Mouse (Mus musculus) urinary bladder, postnatal 25 days (tissue): ENCODE measurements around the gene Gata2.

Experiments
- DNase-seq: peaks from one replicate; pipeline ENCODE4 v3.0.0; 2022; ENCODE audit warnings: low spot score

Gata2 gene

GRCm38 (mm10) chr6:88196054-88196732 lies 2.5 kb downstream of the Gata2 start:
- no peak for DNase-seq

DNA sequence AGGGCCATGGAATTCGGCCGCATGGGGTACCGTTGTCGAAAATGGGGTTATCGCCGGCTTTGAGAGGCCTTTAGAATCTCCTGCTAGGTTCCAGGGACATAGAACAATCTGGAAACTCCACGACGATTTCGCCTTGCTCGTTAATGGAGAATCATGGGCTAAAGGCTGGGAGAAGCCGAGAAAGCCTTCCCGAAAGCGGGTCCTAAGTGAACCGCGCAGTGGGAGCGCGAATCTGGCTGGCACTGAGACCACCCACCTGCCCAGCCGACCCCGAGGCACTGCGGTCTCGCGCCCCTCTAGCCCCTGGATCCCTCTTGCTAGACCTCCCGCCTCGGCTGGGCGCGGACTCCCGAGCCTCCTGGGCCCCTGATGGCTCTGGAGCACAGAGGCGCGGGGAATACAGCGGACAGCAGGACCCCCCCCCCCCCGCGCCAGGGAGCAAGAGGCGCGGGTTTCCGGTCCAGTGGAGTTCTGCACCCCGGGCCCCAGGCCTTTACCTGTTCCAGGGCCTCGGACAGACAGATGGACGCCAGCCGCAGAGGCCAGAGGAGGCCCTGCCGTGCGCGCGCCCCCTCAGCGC lies 3.1 kb downstream of the Gata2 start:
- no peak for DNase-seq

DNA sequence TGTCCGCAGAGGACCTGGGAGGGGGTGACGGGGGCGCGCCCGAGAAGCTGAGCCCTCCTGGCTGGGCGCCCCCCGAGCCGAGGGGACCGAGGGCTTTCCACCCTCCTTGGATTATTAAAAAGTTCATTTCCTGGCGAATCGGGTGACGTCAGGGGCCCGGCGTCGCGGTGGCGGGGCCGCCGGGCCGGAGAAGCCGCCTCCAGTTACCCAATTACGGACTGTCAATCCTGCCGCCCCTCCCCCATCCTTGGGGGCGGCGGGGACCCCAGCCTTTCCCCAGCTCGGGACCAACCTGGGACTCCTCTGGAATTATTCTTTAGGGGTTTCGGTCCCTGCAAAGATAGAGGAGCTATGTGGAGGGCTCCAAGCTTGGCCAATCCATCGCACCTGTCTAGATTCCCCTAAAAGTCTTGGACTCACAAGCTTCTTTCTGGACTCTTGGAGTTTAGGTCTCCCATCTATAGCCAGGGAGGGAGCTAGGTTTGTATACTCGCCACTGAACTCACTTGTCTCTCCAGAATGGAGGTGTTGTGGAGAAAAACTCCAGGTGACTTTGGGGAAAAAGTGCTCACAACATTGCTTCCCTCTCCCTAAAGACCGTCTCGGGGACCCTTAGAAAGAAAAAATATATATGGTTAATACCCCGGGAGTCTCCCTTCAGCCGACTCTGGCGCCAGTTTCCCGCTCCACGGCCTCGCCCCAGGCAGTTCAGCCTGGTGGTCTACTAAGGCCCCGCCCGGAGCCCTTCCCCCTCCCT lies 3.8 kb downstream of the Gata2 start:
- no peak for DNase-seq

DNA sequence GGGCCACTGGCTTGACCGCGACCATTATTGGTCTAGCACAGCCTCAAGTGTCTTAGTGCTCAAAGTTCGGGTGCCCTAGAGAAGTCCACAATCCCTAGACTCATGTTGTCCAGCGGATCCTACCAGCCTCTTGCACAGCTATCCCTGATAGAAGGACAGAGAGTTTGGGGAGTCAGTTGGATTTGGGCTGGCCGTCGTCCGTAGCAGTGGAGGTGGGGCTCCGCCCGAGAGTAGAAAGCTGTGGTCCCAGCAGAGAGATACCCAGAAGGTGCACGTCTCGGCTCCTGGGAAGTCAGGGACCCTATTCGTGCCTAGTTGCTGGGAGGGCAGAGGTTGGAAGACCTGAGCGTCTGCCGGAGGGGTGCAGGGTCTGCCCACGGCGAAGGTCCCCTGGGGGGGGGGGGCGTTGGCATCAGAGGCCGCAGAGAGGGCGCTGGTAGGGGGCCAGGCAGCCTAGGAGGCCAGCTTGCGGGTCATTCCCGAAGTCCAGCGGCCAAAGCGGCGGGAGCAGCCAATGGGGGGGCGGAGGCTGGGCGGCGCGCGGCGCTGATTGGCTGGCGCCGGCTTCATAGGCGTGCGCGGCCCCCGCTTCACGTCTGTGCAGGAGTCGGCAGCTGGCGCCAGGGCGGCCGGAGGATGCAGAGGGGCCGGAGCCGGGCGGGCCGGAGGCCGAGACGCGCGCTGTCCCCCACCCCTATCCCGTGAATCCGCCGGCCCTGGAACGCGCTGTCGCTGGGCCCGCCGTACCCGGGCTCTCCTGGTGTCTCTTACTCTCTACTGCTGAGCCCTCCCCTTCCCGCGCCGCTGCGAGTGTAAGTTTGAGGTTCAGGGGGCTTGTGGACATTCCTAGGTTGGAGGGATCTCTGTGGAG lies 4.6 kb downstream of the Gata2 start:
- DNase-seq, result peak; percentile 86

GRCm38 (mm10) chr6:88199001-88199717 lies 5.5 kb downstream of the Gata2 start:
- DNase-seq, result no peak

GRCm38 (mm10) chr6:88199718-88200692 lies 6.3 kb downstream of the Gata2 start:
- no peak for DNase-seq

DNA sequence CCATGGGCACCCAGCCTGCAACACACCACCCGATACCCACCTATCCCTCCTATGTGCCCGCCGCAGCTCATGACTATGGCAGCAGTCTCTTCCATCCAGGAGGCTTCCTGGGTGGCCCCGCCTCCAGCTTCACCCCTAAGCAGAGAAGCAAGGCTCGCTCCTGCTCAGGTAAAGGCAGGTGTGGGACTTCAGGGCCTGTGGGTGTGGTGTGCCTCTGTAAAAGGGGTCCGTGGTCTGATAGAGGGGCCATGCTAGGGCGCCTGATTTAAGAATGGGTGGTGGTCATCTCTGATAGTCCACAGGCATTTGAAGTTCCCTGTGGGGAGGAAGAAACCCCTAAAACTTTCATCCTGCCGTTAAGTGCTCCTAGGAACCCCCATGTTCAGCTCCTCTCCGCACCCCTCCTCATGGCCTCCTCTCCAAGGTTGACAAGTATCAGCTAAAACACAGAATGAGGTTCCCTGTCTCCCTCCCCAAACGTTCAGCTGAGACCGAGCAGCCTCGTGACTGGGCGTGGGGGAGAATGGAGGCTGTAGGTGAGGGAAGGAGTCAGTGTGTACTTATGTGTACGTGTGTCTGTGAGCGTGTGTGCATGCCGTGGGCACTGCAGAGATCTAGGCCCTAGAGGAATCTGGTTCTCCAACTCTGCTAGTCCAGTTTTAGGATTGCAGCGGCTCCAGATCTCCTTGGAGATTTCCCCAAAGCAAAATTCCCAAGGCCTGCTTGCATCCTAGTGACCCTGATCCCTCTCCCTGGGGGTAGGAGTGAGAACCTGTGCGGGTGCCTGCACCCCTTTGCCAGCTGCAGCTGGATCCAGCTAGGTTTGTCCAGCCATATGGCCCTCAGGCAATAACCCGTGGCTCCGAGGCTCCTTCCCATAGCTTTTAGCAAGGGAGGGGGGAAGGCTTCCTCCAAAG lies 7.3 kb downstream of the Gata2 start:
- DNase-seq, result no peak

DNA sequence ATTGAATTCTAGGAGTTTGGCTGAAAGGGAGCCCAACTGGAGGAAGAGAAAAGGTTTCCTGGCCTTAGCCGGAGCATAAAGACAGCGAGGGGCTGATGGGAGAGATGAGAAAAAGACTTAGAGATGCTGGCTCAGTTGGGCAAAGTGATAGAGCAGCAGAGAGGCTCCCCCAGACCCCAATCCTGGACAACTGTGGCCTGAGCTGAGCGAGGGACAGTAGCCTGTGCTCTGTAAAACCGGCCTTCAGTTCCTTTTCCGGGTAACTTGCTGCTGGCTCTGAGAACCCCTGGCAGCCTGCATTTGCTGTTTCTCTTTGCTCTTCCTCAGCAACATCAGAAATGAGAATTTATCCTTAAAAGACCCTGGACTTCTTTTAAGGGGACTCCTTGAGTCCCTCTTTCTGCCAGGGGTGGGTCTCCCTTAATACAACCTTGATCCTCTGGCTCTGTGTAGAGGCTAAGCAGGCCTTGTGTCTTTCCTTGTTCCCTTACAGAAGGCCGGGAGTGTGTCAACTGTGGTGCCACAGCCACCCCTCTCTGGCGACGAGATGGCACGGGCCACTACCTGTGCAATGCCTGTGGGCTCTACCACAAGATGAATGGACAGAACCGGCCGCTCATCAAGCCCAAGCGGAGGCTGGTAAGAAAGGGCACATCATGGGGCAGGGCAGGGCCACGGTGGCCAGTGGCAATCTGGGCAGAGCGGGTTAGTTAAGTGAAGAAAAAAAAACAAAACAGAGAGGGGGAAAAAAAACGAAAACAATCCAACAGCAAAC lies 8.4 kb downstream of the Gata2 start:
- DNase-seq, result no peak

- DNase-seq, result no peak
Observed at GRCm38 (mm10) chr6:88202921-88203690, 9.4 kb downstream of the Gata2 start.

DNA sequence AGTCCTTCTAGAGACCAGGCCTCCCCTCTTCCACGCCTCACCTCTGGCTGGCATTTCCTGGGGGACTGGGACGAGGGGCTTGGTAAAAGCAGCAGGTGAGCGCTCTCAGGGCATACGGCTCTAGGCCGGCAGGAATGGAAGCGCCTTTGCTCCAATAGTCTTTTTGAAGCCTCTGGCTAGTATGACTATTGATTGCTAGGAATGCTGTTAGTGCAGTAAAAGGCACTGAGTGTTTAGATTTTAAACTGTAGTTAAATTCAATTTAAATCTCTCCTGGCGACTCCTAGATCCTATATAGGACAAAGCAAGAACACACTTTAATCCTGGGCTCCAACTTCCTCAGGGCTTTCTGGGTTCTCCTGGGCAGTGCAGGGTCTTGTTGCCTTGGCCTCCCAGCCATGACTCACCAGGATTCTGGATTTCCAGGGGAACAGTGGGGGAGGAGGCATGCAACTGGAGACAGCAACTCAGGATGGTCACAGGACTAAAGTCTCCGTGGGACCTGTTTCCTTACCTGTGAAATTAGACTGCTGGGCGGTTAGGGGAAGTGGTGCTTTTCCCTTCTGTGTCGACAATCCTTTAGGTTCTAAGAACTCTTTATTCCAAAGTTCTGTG lies 10.2 kb downstream of the Gata2 start:
- DNase-seq, result no peak

DNA sequence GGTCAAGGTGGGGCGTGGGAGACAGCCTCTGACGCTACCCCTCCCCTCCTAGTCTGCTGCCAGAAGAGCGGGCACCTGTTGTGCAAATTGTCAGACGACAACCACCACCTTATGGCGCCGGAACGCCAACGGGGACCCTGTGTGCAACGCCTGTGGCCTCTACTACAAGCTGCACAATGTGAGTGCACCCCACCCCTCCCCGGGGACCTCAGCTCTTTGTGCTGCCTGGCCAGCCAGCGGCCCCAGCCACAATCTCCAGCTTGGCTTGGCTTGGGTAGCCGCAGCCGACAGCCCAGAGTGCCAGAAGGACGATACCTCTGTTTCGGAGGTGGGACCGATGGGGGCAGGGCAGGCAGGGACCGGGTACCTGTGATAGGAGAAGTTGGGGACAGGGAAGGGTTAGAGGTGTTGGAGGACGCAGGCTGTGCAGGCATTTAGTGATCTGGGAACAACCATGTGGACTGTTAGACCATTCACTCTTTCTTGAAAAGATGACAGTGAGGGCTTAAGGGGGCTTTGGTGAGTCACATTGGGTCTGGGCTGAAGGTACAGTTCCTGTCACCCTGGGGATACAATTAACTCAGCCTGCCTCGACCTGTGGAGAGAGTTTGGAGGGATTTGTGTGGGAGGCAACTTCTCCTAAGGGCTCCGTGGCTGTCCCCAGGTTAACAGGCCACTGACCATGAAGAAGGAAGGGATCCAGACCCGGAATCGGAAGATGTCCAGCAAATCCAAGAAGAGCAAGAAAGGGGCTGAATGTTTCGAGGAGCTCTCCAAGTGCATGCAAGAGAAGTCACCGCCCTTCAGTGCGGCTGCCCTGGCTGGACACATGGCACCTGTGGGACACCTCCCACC lies 11.1 kb downstream of the Gata2 start:
- DNase-seq, result no peak

- DNase-seq, result no peak
Observed at GRCm38 (mm10) chr6:88205386-88205700, 11.7 kb downstream of the Gata2 start.

- no peak for DNase-seq
Observed at GRCm38 (mm10) chr6:88205937-88206336, 12.2 kb downstream of the Gata2 start.

- no peak for DNase-seq
Observed at GRCm38 (mm10) chr6:88206566-88206965, 12.9 kb downstream of the Gata2 start.

DNA sequence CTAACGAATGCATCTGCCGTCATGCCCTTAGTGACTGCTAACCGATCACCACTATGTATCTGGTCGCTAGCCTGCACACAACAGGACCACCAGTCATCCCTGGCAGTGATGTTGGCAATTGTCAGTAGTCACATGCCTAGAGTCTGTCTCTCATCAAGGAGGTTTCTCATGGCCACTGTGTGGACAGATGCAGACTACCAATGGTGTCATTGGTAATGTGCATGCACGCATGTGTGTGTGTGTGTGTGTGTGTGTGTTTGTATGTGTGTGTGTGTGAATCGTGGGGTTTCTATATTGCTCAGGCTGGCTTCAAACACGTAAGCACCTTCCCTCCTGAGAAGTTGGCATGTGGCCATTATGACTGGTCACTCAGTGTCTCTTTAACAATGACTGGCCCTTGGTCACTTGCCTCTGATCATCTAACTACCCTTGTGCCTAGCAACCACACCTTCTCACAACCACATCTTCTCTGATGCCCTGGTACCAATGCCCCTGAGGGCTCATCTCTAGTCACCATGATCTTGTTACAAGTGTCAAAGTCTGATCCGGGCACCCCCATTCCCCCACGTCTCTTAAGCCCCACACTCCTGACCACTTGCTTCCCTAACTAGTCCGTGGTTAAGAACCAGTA lies 13.8 kb downstream of the Gata2 start:
- no peak for DNase-seq

GRCm38 (mm10) chr6:88208321-88208720 lies 14.6 kb downstream of the Gata2 start:
- DNase-seq, result no peak
